Mouse (Mus musculus): ENCODE measurements around the gene Siah2.

DNA sequence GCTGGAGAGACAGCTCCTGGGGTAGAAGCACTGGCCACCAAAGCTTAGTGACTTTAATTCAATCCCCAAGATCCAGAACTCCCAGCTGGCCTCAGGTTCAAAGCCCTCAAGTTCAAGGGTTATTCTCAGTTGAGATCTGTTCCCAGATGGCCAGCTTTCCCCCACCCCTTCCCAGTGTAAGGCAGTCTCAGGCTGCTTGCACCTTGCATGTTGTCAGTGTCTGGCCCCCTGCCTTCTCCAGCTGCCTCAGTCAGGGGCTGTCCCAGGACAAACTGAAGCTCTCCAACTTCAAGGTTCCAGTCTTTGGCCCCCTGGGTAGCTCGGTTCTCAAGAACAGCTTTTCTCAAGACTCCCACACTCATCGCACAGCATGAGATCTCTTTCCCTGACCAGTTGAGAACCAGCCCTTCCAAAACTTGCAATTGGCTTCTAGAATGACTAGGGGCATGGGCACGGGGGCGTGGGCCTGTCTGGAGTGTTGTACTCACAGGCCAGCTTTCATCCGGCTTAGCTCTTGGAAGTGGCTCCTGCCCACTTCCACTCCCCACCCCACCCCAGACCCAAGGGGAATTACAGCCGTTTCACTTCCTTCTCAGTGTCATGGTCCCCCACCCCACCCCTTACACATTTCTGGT lies 20.5 kb downstream of the Siah2 start:
- TF ChIP-seq POLR2A (IDR thresholded peaks at IDR 0.05; ENCODE audit: borderline replicate concordance, insufficient read depth, low read length) (no peak), CTCF (IDR thresholded peaks at IDR 0.05; ENCODE audit: borderline replicate concordance, insufficient read depth, low read depth, low read length) (no peak)
